ENCODE assay signal across 12 mouse cellular contexts in genomic region chr1:36271516-36272230, GRCm38 (mm10). TPM values are rescaled to one million over a fixed set of nuclear protein-coding genes. Genes with fewer than 3 reads are reported as not detected.
DNase-seq lines count a peak whose midpoint lies in the region; ATAC-seq and TF ChIP-seq lines count a peak whose summit lies in the region.
"Had no signal": no experiment of that assay in that cellular context is flagged by ENCODE, and none has a peak within 500 bp of the region (broad histone marks: within the 10 kb centered on the region; RNA-seq: fewer than 3 reads in every experiment).

No protein-coding gene starts in this region.

- TF ChIP-seq CTCF in lung, embryonic 14.5 days (IDR thresholded peaks at IDR 0.05; ENCODE audit: low read depth) = no peak
- peak; percentile 42 for TF ChIP-seq CTCF in intestine, postnatal 0 days (IDR thresholded peaks at IDR 0.05; ENCODE audit: low read depth)

- no peak overlapping the region for H3K9ac ChIP-seq in lung, embryonic 14.5 days
- 0 out of 2 replicates have a peak overlapping the region, but pooled peaks have one; percentile 17 for H3K9ac ChIP-seq in intestine, postnatal 0 days (ENCODE audit: low read depth, low read length)

- H3K36me3 ChIP-seq in lung, embryonic 14.5 days (ENCODE audit: insufficient read depth) = no peaks in the 10 kb centered on the region
- H3K36me3 ChIP-seq in intestine, postnatal 0 days (ENCODE audit: control insufficient read depth, insufficient read depth) = peaks cover 23% of the 10 kb centered on the region; the same call in 1 of the 2 replicates

- peaks cover 15% of the 10 kb centered on the region for H3K4me1 ChIP-seq in lung, embryonic 14.5 days (ENCODE audit: insufficient read depth)
- peaks cover 26% of the 10 kb centered on the region for H3K4me1 ChIP-seq in intestine, postnatal 0 days (replicated peaks; ENCODE audit: control insufficient read depth, insufficient read depth, low read length)

- 72% methylated on average over 8 of the region's 8 CpGs for WGBS in lung, embryonic 14.5 days
- 36% methylated on average over 8 of the region's 8 CpGs for WGBS in intestine, postnatal 0 days

- H3K27ac ChIP-seq in lung, embryonic 14.5 days (ENCODE audit: low read depth) = no peak overlapping the region
- peak overlapping the region; percentile 95 for H3K27ac ChIP-seq in intestine, postnatal 0 days (ENCODE audit: low read depth, low read length)

- peak overlapping the region; percentile 31; the same call in 1 of the 2 replicates for H3K4me2 ChIP-seq in lung, embryonic 14.5 days
- H3K4me2 ChIP-seq in intestine, postnatal 0 days (replicated peaks; ENCODE audit: low read depth) = peak overlapping the region; percentile 64

- intact Hi-C loops in heart, postnatal 25 days (cut with DNase I) = no loop called here

- no peaks in the 10 kb centered on the region; the same call in 1 of the 2 replicates for H3K27me3 ChIP-seq in lung, embryonic 14.5 days (ENCODE audit: insufficient read depth, low read length)
- H3K27me3 ChIP-seq in intestine, postnatal 0 days (replicated peaks; ENCODE audit: control insufficient read depth, insufficient read depth, low read length) = no peaks in the 10 kb centered on the region
- H3K27me3 ChIP-seq: Patski had no signal

- no peak for ATAC-seq in lung, embryonic 14.5 days (ENCODE audit: insufficient read depth)
- ATAC-seq in intestine, postnatal 0 days = peak; percentile 62
- ATAC-seq in activated CD4-positive, CD25-positive, alpha-beta regulatory T cell, adult 4 months = no peak
- ATAC-seq: forebrain, embryonic 16.5 days; Patski had no signal

- no peaks in the 10 kb centered on the region for H3K9me3 ChIP-seq in lung, embryonic 14.5 days (ENCODE audit: low read depth, low read length)
- no peaks in the 10 kb centered on the region for H3K9me3 ChIP-seq in intestine, postnatal 0 days (ENCODE audit: control insufficient read depth)

- no peak overlapping the region for H3K4me3 ChIP-seq in lung, embryonic 14.5 days (ENCODE audit: low read depth, low read length)
- H3K4me3 ChIP-seq in intestine, postnatal 0 days (ENCODE audit: low read depth, low read length) = peak overlapping the region; percentile 14; the same call in 1 of the 2 replicates

- DNase-seq in heart, adult 11 months = peak; percentile 90
- DNase-seq in heart, postnatal 25 days (ENCODE audit: low spot score) = no peak
- no peak for DNase-seq in lung, embryonic 14.5 days
- DNase-seq in lung, postnatal 25 days (ENCODE audit: low spot score) = no peak
- peak; percentile 47 to 53 for DNase-seq in natural killer cell, adult 2 months (ENCODE audit: low spot score in 2 of 2)
- DNase-seq in frontal cortex, adult 2 months (ENCODE audit: extremely low spot score in 1 of 2, low spot score in 1 of 2) = no peak
- DNase-seq: embryo, embryonic 11 days; right cerebral cortex, adult 18-20 months had no signal

RNA-seq across cellular contexts. Expression of gene Neurl3, which starts 2.8 kb away (rescaled TPM):
- 1 to 10 TPM; 3.1 to 3.4 TPM for total RNA-seq in heart, postnatal 25 days (2021)
- polyA plus RNA-seq in lung, embryonic 14.5 days (2014; fragmentation: Nextera tagmentation; extraction: Ambion mirVana) = 2.6 and 4.5 TPM in 2 replicates
- 15.6 and 15.8 TPM in 2 replicates for polyA plus RNA-seq in intestine, postnatal 0 days (2015; fragmentation: Nextera tagmentation; extraction: Ambion mirVana)
- polyA plus RNA-seq in activated CD4-positive, CD25-positive, alpha-beta regulatory T cell, adult 4 months (2017; shearing (Covaris generic)) = 10 to 100 TPM; 62.2 to 87.1 TPM
- polyA plus RNA-seq in frontal cortex, adult 2 months (2012; rRNA removed) = 0.97 and 1.1 TPM in 2 replicates

RNA-seq across cellular contexts. Expression of gene Uggt1, which starts 27.2 kb away (rescaled TPM):
- total RNA-seq in heart, postnatal 25 days (2021) = 10 to 100 TPM; 26.8 to 29.5 TPM
- 76.6 and 80.4 TPM in 2 replicates for polyA plus RNA-seq in lung, embryonic 14.5 days (2014; fragmentation: Nextera tagmentation; extraction: Ambion mirVana)
- 21.8 and 22.8 TPM in 2 replicates for polyA plus RNA-seq in intestine, postnatal 0 days (2015; fragmentation: Nextera tagmentation; extraction: Ambion mirVana)
- polyA plus RNA-seq in activated CD4-positive, CD25-positive, alpha-beta regulatory T cell, adult 4 months (2017; shearing (Covaris generic)) = 10 to 100 TPM; 19.1 to 22.8 TPM
- polyA plus RNA-seq in frontal cortex, adult 2 months (2012; rRNA removed) = 23.4 and 25.2 TPM in 2 replicates

RNA-seq across cellular contexts. Expression of gene Arid5a, which starts 35.9 kb away (rescaled TPM):
- total RNA-seq in heart, postnatal 25 days (2021) = 10 to 100 TPM in 1 of 2 experiments, 1 to 10 TPM in 1; 7.0 to 11.1 TPM
- polyA plus RNA-seq in lung, embryonic 14.5 days (2014; fragmentation: Nextera tagmentation; extraction: Ambion mirVana) = 5.4 and 6.6 TPM in 2 replicates
- polyA plus RNA-seq in intestine, postnatal 0 days (2015; fragmentation: Nextera tagmentation; extraction: Ambion mirVana) = 3.6 and 3.7 TPM in 2 replicates
- polyA plus RNA-seq in activated CD4-positive, CD25-positive, alpha-beta regulatory T cell, adult 4 months (2017; shearing (Covaris generic)) = 10 to 100 TPM; 74.3 to 91.9 TPM
- 9.0 and 11.2 TPM in 2 replicates for polyA plus RNA-seq in frontal cortex, adult 2 months (2012; rRNA removed)

Comparison
In these comparisons a context has a peak if more than half of its experiments do, and no peak if none do; other contexts are left out.
1. DNase-seq: peak in heart, adult 11 months (single experiment) and natural killer cell, adult 2 months (2 of 2); none in heart, postnatal 25 days (single experiment), lung, embryonic 14.5 days (single experiment), lung, postnatal 25 days (single experiment) and frontal cortex, adult 2 months (0 of 2).